Mouse (Mus musculus): ENCODE data around the gene Snrpb2. TPM values are rescaled to one million over a fixed set of nuclear protein-coding genes. Genes with fewer than 3 reads are reported as not detected.

The Snrpb2 gene
- 10 to 100 TPM; 29.4 to 45.0 TPM for total RNA-seq (2023)

GRCm38 (mm10) chr2:143062812-143063792 lies at the start of gene Snrpb2:
Snrpb2 (plus strand) TSS chr2:143063039.

GRCm38 (mm10) chr2:143078198-143078851 lies 15.5 kb downstream of the Snrpb2 start, which contains the start of gene Otor:
Otor (plus strand) TSS chr2:143078473.

Other genes starting within 250 kb of the Snrpb2 start
- gene Kif16b, start 161.5 kb upstream of the Snrpb2 start, total RNA-seq (2023), result 10 to 100 TPM; 10.9 to 12.6 TPM
- not detected for gene Otor, start 15.4 kb downstream of the Snrpb2 start, total RNA-seq (2023)